Mouse (Mus musculus): ENCODE data around the gene Olfr267. TPM values are rescaled to one million over a fixed set of nuclear protein-coding genes. Genes with fewer than 3 reads are reported as not detected.
A peak's percentile ranks its signal among the peaks of the same experiment; 100 is the strongest.

Gene Olfr267
- polyA plus RNA-seq (2016; fragmentation: Nextera tagmentation; extraction: Ambion mirVana): not detected in 2 replicates

DNA sequence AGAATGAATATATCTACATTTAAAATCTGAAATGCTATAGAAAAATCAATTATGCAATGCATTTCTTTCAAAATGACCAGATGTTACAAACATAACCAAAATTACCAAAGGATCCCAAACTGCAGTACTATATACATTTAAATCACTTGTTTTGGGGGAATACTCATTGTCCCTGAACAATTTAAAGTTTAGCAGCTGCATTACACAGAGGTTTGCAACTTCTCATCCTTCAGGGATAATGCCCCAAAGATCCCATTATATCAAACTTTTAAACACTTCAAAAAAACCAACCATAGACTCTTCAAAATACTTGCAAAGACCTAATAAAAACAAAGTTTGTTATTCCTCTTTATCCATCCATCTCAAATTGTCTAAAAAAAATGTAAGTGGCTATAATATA lies at the start of gene Olfr267:
Gene Olfr267, minus strand, starts transcription at position 101 of the 400 bp plus-strand sequence.
- H3K27me3 ChIP-seq (replicated peaks): no peaks in the 10 kb centered on the region
- H3K27ac ChIP-seq: no peak within 1 kb of the TSS
- H3K9ac ChIP-seq: no peak within 1 kb of the TSS
- no peaks in the 10 kb centered on the region for H3K4me1 ChIP-seq
- no peak within 1 kb of the TSS for H3K4me3 ChIP-seq
- no peaks in the 10 kb centered on the region for H3K36me3 ChIP-seq
- no peak within 1 kb of the TSS for H3K4me2 ChIP-seq
- ATAC-seq: no peak
- no peaks in the 10 kb centered on the region for H3K9me3 ChIP-seq (replicated peaks)

- Histone ChIP-seq H3K9ac (no peak overlapping the region), H3K4me1 (peaks cover 15% of the 10 kb centered on the region), H3K27me3 (replicated peaks) (no peaks in the 10 kb centered on the region), H3K36me3 (peaks cover 62% of the 10 kb centered on the region), H3K27ac (no peak overlapping the region), H3K4me2 (no peak overlapping the region), H3K9me3 (replicated peaks) (no peaks in the 10 kb centered on the region), H3K4me3 (no peak overlapping the region)
- WGBS (ENCODE audit: insufficient replicate concordance): 21% methylated on average over 3 of the region's 3 CpGs
- ATAC-seq: peak; percentile 35; the same call in 1 of the 2 replicates
Measured at GRCm38 (mm10) chr4:58832908-58833307, 45.4 kb upstream of the Olfr267 start.

DNA sequence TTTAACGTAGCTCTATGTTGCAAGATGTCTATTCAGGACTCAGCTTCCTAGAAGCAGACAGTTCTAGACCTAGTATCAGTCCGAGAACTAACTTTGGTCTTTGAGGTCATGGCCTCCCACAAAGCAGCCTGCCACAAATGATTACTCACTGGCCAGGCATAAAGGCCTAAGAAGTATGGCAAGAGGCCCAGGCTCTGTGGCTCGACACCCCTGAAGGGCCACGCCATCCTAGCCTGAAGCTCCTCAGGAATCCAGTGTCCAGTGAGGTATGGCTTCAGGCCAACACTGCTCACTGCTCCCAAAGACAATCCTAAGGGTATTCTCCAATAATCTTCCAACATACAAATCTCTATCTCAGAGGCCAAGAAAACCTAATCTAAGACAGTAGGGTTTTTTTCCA lies 38.4 kb upstream of the Olfr267 start:
- 86% methylated on average over 4 of the region's 4 CpGs for WGBS (ENCODE audit: insufficient replicate concordance)
- Histone ChIP-seq H3K9me3 (replicated peaks) (no peaks in the 10 kb centered on the region), H3K4me2 (no peak overlapping the region), H3K4me1 (no peaks in the 10 kb centered on the region), H3K36me3 (peaks cover 64% of the 10 kb centered on the region), H3K27ac (no peak overlapping the region), H3K4me3 (no peak overlapping the region), H3K27me3 (replicated peaks) (no peaks in the 10 kb centered on the region), H3K9ac (no peak overlapping the region)
- ATAC-seq: no peak

GRCm38 (mm10) chr4:58786659-58787058 lies 857 bp downstream of the Olfr267 start:
- H3K27ac ChIP-seq: no peak overlapping the region
- H3K9ac ChIP-seq: no peak overlapping the region
- H3K4me2 ChIP-seq: no peak overlapping the region
- WGBS (ENCODE audit: insufficient replicate concordance): 55% methylated on average over 3 of the region's 3 CpGs
- no peaks in the 10 kb centered on the region for H3K36me3 ChIP-seq
- no peaks in the 10 kb centered on the region for H3K4me1 ChIP-seq
- no peak overlapping the region for H3K4me3 ChIP-seq
- ATAC-seq: no peak
- H3K9me3 ChIP-seq (replicated peaks): no peaks in the 10 kb centered on the region
- no peaks in the 10 kb centered on the region for H3K27me3 ChIP-seq (replicated peaks)

DNA sequence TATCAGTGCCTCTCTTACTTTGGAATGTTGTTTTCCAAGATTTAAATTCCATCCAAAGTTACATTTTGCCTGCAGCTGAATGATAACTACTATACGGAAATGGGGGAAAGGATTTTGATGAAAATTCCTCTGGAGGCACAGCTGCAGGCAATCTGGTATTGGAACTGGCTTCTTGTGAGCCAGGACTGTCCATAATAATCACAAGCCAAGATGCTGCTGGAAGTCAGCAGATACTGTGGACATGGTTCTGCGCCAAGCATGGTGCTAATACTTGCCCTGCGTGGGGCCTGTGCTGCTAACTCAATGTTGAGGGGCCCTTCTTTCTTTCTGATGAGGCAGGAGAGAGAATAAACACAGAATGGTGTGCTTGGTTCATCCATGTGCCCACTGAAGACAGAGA lies 24.1 kb downstream of the Olfr267 start:
- no peaks in the 10 kb centered on the region for H3K36me3 ChIP-seq
- ATAC-seq: no peak
- H3K27ac ChIP-seq: no peak overlapping the region
- H3K4me3 ChIP-seq: no peak overlapping the region
- H3K4me2 ChIP-seq: no peak overlapping the region
- no peak overlapping the region for H3K9ac ChIP-seq
- H3K9me3 ChIP-seq (replicated peaks): no peaks in the 10 kb centered on the region
- H3K4me1 ChIP-seq: no peaks in the 10 kb centered on the region
- H3K27me3 ChIP-seq (replicated peaks): no peaks in the 10 kb centered on the region
- WGBS (ENCODE audit: insufficient replicate concordance): 68% methylated on average over 3 of the region's 3 CpGs

DNA sequence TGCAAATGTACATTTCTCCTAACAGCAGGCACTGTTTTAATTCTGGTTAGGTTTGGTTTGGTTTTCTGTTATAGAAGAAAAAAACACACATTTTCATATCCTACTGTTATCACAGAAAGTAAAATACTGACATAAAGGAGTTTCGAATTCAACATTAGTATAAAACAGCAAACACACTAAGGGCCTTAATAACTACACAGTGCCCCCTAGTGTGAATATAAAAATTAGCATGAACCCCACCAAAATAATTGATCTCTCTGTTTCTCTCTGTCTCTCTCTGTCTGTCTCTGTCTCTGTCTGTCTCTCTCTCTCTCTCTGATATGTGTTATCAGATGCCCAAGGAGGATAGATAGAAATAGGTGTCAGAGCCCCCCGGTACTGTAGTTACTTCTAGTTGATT lies 38.0 kb downstream of the Olfr267 start:
- H3K27ac ChIP-seq: no peak overlapping the region
- no peak for ATAC-seq
- H3K27me3 ChIP-seq (replicated peaks): no peaks in the 10 kb centered on the region
- no peak overlapping the region for H3K9ac ChIP-seq
- no peaks in the 10 kb centered on the region for H3K9me3 ChIP-seq (replicated peaks)
- H3K4me1 ChIP-seq: no peaks in the 10 kb centered on the region
- 35% methylated on average over 2 of the region's 2 CpGs for WGBS (ENCODE audit: insufficient replicate concordance)
- no peak overlapping the region for H3K4me3 ChIP-seq
- no peaks in the 10 kb centered on the region for H3K36me3 ChIP-seq
- H3K4me2 ChIP-seq: no peak overlapping the region

DNA sequence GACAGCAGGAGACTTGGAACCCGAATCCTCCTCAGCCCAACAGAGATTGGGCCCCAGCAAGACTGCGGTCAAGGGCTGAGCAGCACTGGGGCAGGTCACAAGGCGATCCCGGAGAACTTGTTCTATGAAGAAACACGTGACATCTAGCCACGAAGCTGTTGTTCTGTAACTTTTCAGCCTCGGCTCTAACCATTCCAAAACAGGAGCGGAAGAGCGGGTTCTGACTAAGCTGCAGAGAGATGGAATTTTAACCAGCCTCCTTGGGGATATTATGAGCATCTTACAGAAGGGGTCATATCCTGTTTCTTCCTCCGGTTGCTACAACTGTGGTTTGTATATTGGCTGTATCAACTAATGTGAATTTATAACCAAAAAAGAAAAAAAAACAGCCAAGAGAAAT lies 38.4 kb downstream of the Olfr267 start:
- H3K9ac ChIP-seq: no peak overlapping the region
- no peak overlapping the region for H3K4me3 ChIP-seq
- H3K36me3 ChIP-seq: no peaks in the 10 kb centered on the region
- no peaks in the 10 kb centered on the region for H3K27me3 ChIP-seq (replicated peaks)
- WGBS (ENCODE audit: insufficient replicate concordance): 59% methylated on average over 10 of the region's 10 CpGs
- ATAC-seq: no peak
- no peaks in the 10 kb centered on the region for H3K9me3 ChIP-seq (replicated peaks)
- H3K27ac ChIP-seq: no peak overlapping the region
- H3K4me1 ChIP-seq: no peaks in the 10 kb centered on the region
- no peak overlapping the region for H3K4me2 ChIP-seq

GRCm38 (mm10) chr4:58745583-58746222 lies 41.8 kb downstream of the Olfr267 start:
- ATAC-seq: no peak
- H3K4me3 ChIP-seq: no peak overlapping the region
- no peaks in the 10 kb centered on the region for H3K36me3 ChIP-seq
- no peaks in the 10 kb centered on the region for H3K27me3 ChIP-seq (replicated peaks)
- H3K27ac ChIP-seq: no peak overlapping the region
- 63% methylated on average over 7 of the region's 7 CpGs for WGBS (ENCODE audit: insufficient replicate concordance)
- no peaks in the 10 kb centered on the region for H3K4me1 ChIP-seq
- H3K9ac ChIP-seq: no peak overlapping the region
- no peaks in the 10 kb centered on the region for H3K9me3 ChIP-seq (replicated peaks)
- H3K4me2 ChIP-seq: no peak overlapping the region

DNA sequence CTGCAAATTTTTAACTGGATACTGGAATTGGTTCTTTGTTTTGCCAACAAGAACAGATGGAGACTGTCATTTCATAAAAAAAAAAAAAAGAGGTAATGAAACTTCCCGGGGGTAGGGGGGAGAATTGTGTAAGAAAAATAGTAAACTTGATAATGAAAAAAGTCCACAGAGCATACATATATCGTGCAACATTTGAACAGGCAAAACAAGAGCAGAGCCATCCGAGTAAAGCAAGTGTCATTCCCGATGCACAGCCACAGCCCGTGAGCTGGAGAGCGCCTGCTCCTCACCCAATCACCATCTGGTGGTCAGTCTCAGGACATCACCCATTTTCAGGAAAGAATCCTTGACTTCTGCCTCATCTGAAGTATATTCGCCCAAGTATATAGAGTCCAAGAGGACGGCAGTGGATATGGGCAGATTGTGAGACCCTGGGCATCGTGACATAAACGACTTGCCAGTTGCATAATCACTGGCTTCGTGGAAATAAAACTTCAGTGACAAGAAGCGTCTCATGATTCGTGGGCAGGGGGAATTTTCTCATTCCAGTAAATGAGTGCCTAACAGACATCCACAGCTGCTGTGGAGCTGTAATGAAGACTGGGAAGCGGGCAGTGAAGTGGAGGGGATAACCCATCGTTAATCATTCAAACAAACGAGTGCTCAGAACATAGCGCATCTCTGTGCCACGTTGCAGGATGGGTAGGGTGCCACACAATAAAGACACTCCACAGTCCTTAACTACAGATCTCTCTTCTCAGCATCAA lies 50.5 kb downstream of the Olfr267 start:
- H3K9me3 ChIP-seq (replicated peaks): no peaks in the 10 kb centered on the region
- no peaks in the 10 kb centered on the region for H3K36me3 ChIP-seq
- no peak overlapping the region for H3K9ac ChIP-seq
- no peaks in the 10 kb centered on the region for H3K4me1 ChIP-seq
- no peaks in the 10 kb centered on the region for H3K27me3 ChIP-seq (replicated peaks)
- no peak overlapping the region for H3K4me2 ChIP-seq
- H3K27ac ChIP-seq: no peak overlapping the region
- WGBS (ENCODE audit: insufficient replicate concordance): 71% methylated on average over 18 of the region's 18 CpGs
- H3K4me3 ChIP-seq: no peak overlapping the region
- ATAC-seq: no peak

Other genes with a start within 250 kb of the Olfr267 start
- gene Lpar1, start 233.8 kb downstream of the Olfr267 start, polyA plus RNA-seq (2016; fragmentation: Nextera tagmentation; extraction: Ambion mirVana): 8.8 and 10.9 TPM in 2 replicates
- gene Ecpas, start 125.0 kb upstream of the Olfr267 start, polyA plus RNA-seq (2016; fragmentation: Nextera tagmentation; extraction: Ambion mirVana): 30.1 and 35.2 TPM in 2 replicates
- gene Zkscan16, start 155.9 kb upstream of the Olfr267 start, polyA plus RNA-seq (2016; fragmentation: Nextera tagmentation; extraction: Ambion mirVana): 0.12 and 0.14 TPM in 2 replicates
- 14.1 and 15.0 TPM in 2 replicates for gene Ptgr1, start 199.4 kb upstream of the Olfr267 start, polyA plus RNA-seq (2016; fragmentation: Nextera tagmentation; extraction: Ambion mirVana)
- gene Dnajc25, start 207.3 kb upstream of the Olfr267 start, polyA plus RNA-seq (2016; fragmentation: Nextera tagmentation; extraction: Ambion mirVana): 8.2 and 9.2 TPM in 2 replicates
- 11.4 and 12.4 TPM in 2 replicates for gene Gm20503, start 215.5 kb upstream of the Olfr267 start, polyA plus RNA-seq (2016; fragmentation: Nextera tagmentation; extraction: Ambion mirVana)
- 38.8 and 39.0 TPM in 2 replicates for gene Gng10, start 247.4 kb upstream of the Olfr267 start, polyA plus RNA-seq (2016; fragmentation: Nextera tagmentation; extraction: Ambion mirVana)